Mouse (Mus musculus) frontal cortex, postnatal 14 days (tissue): ENCODE data around the gene Msantd1.

Experiments
- DNase-seq, 2 experiments: peaks; one replicate each; pipeline ENCODE4 v3.0.0; 2022; ENCODE audit warnings: low spot score in 2 of 2

Gene Msantd1

GRCm38 (mm10) chr5:34924519-34924918 lies 16.7 kb downstream of the Msantd1 start:
- no peak for DNase-seq

DNA sequence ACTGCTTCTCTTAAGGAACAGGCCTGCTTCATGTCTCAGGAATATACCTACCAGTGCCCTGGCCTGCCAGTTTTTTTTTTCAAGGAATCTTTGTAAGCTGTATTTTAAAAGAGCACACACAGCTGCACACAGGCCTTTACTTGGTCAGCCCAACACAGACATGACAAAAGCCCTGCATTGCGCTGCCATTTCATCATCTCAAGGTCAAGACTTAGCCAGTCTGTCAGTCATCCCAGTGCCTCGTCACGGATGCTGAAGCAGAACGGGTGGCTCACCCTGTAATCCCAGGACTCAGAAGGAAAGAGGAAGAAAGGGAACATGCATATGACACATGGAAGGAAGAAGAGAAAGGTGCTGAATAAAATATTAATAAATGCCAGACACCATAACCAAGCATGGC lies 19.8 kb downstream of the Msantd1 start:
- no peak for DNase-seq

- no peak for DNase-seq
Observed at GRCm38 (mm10) chr5:34930151-34930975, 22.6 kb downstream of the Msantd1 start.

GRCm38 (mm10) chr5:34931091-34931490 lies 23.3 kb downstream of the Msantd1 start:
- no peak for DNase-seq

DNA sequence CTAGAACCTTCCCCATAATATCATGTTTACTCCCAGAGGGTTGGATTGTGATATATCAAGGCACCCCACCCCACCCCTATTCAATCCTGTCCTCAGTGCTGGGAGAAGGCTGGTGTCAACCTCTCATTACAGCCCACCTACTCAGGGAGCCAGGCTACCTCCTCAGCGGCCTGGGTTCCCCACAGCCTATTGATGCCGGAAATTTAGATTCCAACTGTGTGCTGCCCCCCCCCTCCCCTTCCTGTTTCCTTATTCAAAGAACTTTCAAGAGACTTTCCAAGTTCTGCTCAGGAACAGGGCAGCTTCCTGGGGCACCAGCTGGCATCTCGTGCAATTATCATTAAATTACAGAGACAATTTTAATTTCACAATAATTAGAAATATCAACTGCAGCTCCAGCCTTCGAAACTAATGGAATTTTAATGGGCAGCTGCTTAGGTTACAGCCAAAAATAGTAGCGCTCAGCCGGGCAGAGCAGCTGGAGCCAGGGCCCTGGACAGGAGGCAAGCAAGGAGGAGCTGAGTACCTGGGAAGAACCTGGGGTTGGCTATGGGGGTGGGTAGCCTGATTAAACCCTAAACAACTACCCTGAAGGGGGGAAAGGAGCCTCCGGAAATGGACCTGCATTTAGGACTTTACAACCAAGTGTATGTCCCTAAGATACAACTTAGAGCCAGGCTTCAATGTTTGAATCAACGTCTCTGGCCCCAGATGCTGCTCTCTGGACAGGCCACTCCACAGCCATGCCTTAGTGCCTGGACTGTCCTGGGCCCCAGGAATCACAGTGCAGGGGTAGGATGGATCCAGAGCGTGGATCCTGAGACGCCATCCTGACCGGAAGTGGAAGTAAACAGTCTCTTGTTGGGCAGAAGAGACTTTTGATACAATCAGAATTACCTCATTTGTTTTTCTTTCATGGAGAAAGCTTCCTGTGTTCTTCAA lies 24.0 kb downstream of the Msantd1 start:
- DNase-seq: no peak

- DNase-seq: no peak
Observed at GRCm38 (mm10) chr5:34932458-34932806, 24.6 kb downstream of the Msantd1 start.

GRCm38 (mm10) chr5:34933461-34933860 lies 25.6 kb downstream of the Msantd1 start:
- no peak for DNase-seq

GRCm38 (mm10) chr5:34941710-34942470 lies 34.1 kb downstream of the Msantd1 start:
- no peak for DNase-seq

GRCm38 (mm10) chr5:34943428-34943827 lies 35.6 kb downstream of the Msantd1 start:
- DNase-seq: no peak

DNA sequence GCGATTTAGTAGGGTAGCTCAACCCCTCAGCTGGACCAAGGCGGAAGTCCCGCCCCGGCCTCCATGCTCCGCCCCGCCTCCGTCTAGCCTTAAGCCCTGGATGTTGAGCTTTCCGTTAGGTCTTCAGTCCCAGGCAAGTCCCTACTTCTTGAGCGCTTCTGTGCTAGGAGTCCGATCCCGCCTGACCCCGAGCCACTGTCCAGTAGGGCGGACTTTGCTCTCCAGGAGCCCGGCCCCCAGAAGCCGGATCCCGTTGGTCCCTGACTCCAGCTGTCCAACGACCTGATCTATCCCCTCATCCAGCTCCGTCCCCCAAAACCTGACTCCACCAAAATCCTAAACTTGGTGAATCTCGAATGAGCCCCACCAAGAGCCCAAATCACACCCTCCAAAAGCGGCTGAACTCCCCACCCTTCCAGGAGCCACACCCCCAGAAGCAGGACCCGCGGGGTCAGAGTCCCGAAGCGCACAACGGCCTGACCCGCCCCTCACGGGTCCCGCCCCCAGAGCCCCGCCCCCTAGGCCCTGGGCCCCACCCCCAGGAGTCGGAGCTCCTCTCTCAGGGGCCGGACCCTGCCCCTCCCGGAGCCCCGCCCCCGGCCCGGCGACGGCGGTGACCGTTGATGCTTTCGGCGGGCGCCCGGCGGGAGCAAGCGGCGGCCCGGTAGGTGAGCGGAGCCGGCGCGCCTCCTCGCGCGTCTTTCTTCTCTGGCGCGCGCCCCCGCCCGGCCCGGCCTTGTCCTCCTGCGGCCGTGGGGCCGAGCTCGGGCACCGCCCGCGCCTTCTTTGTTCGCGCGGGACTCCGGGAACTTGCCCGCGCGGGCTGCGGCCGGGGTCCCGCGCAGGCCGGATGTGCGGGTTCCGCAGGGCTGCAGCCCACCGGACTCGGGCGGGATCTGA lies 41.3 kb downstream of the Msantd1 start, which contains the start of gene Rgs12:
TSS of gene Rgs12 (plus strand) at position 585 of the 900 bp plus-strand sequence.
- DNase-seq: peak in 1 of 2 experiments; percentile 42

- DNase-seq: no peak
Observed at GRCm38 (mm10) chr5:34949769-34950211, 42.0 kb downstream of the Msantd1 start.

DNA sequence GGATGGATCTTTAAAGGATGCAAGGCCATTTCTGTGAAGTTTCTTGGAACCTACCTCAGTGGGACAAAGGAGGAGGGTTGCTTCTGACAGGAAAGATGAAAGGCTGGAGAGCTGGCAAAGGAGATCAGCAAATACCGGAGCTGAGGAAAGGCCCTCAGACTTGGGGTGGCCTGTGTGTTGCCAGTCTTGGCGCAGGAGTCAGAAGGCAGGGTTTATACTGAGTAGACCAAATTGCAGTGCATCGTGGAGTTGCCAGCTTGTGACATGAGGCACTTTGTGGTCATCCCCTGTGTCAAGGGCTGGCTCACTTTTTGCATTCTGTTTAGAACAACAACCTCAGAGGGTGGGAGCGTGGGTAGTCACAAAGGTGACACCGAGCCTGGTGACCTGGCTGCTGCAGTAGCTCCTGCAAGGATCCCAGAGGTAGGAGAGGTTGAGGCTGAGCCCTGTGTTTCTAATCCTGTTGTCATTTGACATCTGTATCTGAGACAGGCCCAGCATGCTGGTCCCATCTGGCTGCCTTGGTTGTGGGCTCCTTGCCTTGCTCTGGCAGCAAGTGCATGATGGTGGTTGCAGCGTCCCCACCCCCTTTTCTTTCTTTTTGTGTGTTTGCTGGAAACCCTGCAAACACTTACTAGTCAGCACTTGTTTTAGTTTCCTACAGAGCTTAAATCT lies 42.8 kb downstream of the Msantd1 start:
- DNase-seq: no peak

GRCm38 (mm10) chr5:34951161-34951834 lies 43.5 kb downstream of the Msantd1 start:
- DNase-seq: no peak

- DNase-seq: no peak
Observed at GRCm38 (mm10) chr5:34954508-34954907, 46.7 kb downstream of the Msantd1 start.

GRCm38 (mm10) chr5:34955630-34956029 lies 47.8 kb downstream of the Msantd1 start:
- no peak for DNase-seq

DNA sequence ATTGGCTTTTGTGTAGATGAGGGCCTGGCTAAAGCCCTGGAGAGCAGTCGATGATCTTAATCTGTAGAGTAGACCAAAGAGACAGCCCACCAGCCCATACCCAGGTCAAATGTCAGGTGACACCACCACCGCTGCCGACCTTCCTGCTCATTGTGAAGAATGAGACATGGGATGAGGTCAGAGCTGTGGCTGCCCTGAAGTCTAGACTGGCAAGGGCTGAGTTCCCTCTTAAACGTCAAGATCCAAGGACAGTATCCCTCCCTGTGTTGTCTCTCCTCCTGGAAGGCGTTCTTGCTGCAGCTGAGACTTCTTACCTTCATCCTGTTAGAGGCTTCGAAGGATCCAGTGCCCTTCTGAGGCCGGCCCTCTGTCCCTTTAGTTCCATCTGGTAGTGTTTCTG lies 48.3 kb downstream of the Msantd1 start:
- DNase-seq: no peak

GRCm38 (mm10) chr5:34957015-34957414 lies 49.2 kb downstream of the Msantd1 start:
- DNase-seq: peak in 1 of 2 experiments; percentile 20

DNA sequence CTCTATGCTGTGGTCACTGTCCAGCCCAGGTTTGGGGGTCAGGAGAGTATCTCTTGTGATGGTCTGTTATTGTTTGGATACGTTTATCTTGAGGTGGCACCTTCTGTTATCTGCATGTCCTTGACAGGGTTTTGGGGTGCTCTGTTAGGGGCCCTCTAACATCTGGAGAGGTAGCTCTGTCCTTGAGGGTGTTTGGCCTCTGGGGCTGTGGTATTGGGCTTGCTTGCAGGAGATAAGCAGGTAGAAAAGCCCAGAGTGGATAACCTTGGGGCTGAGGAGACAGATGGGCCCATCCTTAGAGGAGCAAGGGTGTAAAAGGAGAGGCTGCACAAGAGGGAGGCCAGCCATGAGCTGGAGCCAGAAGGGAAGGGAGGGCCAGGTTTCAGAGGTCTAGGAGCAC lies 52.2 kb downstream of the Msantd1 start:
- DNase-seq: no peak

- DNase-seq: no peak
Observed at GRCm38 (mm10) chr5:34965531-34965930, 57.7 kb downstream of the Msantd1 start.

DNA sequence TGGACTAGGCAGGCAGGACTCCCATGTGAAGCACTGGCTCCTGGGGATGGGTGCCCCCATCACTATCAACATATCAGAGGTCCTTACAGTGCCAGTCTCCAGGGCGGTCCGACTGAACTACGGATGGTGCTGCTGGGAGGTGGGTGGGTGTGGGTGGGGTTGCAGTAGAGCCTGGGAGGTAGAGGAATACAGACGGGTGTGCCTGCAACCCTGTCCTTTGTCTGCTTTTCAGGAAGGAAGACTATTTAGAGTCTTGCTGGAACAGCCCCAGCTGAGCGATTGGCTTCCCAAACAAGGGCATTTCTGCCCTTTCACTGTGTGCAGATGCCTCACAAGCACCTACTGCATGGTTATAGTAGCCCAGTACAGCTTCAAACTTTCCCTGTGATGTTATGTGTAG lies 60.6 kb downstream of the Msantd1 start:
- no peak for DNase-seq
